Mouse (Mus musculus) G1E-ER4 (cell line): ENCODE results near the gene Ints1. TPM values are rescaled to one million over a fixed set of nuclear protein-coding genes. Genes with fewer than 3 reads are reported as not detected.

Experiments
- GATA1 ChIP-seq: IDR thresholded peaks from one replicate; pipeline ENCODE4 v1.8.0; 2012; ENCODE audit warnings: low read length, inconsistent platforms
- polyA plus RNA-seq: library from polyadenylated mRNA; stranded (reverse); fragments of >175 nt; gene quantifications from 2 replicates; pipeline ENCODE4 v1.2.3, GENCODE M21; 2012

Gene Ints1
- polyA plus RNA-seq, 1 experiment, result 117 TPM

DNA sequence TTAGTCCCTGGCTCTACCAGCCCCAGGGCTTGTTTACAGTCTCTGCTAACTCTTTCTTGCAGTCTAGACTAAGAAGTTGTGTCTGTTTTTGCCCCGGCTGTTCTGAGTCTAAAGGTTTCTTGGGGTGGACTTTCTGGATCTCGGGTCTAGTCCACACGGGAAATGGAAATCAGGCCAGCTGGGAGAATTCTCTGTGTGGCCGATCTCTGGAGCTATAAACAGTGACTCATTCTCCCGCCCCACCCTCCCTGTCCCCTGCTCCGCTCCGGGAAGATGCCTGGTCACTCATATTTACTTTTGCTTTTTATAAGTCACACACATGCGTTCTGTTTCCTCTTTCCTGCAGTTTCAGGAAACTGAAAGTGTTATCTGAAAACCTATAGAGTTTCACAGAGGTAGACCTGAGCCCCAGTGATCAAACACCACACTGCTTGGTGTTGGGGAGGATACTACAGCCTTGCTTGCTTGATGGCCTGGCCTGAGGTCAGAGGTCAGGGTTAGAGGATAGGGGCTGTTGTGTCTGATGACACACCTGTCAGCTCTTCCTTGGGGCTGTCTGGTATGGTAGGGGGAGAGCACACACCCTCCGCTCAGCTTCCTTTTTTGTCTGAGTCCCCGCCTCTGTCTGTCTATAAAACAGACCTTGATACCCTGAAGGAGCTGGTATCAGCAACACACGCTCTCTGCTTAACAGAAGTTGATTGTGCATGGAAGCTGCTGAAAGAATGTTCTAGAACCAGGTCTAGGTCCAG, 18.0 kb upstream of the Ints1 start:
- TF ChIP-seq GATA1, result no peak

DNA sequence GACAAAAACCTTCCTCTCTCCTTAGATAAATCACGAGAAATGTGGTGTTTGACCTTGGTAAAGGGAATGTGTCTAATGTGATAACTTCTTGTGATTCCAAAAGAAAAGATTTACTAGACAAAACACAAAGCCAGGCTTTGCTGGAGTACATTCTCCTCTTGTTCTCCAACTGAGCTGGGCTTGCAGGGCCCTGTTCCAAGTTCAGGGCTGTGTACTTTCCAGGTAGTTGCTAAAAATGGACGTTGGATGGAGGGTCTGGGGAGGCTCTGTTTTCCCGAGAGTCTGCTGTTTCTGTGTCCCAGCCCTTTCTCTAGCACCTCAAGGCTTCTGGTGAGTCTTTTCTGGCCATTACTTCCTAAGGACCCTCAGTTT, 17.5 kb upstream of the Ints1 start:
- TF ChIP-seq GATA1, result no peak

DNA sequence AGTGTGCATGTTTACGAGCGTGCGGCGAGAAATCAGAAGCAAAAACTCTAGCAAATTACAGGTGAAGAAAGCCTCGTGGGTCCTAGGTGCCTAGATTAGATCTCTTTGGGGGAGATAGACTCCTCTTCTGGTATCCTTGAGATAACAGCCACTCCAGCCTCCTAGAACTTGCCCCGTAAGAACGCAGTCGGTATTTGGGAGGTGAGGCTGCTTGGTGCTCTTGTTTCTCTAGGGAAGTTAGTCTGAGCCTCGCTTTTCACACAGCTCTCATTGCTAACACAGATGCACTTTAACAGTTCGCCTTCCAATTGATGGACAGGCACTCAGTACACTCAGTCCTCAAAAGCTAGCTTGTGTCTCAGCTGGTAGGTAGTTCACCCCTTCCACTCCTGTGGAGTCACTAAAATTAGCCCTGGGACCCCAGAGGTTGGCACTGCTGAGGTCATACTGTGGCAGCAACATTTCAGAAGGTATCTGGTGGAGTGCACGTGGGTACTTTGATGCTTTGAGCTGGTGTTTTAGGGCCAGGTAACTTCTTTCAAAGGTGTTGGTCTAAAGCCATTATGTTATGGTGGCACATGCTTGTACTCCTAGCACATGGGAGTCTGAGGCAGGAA, 16.8 kb upstream of the Ints1 start:
- no peak for TF ChIP-seq GATA1

DNA sequence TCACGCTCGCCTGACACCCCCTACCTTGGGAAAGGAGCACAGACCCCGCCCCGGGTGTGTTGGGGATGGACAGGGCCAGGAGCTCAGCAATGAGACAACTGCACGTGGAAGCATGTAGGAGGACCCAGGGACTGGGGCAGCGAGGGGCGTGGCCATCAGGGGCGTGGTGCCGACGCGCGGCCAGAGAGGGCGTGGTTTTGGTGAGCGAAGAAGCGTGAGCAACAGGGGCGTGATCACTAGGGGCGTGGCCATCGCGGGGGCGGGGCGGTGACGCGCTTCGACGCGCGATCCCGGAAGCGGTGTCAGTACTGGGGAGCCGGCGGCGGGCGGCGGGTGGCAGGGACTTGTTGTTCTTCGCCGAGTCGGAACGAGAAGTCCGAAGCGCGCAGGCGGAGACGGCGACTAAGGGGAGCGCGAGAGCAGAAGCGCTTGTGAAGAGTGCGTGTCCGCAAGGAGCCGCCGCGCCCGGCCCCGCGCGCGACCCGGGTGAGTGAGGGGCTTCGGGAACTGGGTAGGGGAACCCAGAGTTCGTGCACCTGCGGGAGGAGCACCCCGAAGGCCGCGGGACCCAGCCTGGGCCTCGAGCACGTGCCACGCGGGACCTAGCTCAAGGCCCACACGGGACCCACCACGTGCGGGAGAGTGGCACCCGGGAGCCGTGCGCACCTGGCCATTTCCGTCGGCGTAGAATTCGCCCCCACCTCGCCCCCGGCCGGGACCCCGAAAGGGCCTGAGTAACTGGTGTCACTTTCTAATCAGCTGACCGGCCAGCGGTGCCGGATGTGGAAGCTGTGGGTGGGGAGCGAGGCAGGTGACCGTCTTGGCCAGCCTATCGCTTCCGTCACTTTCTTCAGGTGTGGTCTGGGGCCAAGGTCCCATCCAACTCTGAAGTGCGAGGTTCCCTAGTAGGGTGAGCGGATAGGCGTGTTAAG, 16.0 kb upstream of the Ints1 start, which contains the start of gene Mafk:
TSS of gene Mafk (plus strand) at position 287 of the 932 bp plus-strand sequence.
- no peak for TF ChIP-seq GATA1

DNA sequence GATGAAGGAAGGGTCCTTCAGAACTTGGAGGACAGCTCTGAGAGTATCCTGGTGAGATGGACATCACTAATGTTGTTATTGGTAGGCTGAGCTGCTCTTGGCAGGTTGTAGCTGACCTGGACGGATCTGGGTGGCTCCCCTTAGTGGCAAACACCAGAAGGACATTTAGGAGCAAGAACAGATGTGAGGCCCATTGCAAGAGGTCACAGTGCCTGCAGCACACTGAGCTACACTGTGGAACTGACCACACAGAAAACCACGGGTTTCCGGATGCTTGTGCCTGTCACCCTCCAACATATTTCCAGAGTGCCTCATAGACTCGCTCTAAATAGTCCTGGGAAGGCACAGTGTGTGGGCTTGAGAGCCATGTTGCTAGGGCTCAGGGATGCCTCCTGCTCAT, 14.0 kb upstream of the Ints1 start:
- TF ChIP-seq GATA1, result no peak

DNA sequence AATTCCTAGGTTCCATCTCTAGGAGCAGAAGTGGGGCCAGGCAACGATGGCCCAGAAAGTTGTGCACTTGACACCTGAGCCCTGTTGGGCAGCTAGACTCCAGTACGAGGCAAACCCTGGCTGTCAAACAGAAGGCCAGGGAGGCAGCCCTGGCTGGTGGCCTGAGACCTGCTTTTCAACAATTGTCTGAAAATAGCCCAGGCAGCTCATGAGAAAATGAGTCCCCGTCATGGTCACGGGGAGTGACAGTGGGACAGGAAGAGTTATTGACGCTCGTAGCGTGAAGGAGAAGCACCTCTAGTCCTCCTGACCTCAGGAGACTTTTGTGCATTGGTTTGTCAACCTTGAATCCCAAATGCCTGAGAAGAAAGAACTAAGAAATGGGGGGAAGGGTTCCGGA, 5.9 kb upstream of the Ints1 start:
- TF ChIP-seq GATA1, result no peak

DNA sequence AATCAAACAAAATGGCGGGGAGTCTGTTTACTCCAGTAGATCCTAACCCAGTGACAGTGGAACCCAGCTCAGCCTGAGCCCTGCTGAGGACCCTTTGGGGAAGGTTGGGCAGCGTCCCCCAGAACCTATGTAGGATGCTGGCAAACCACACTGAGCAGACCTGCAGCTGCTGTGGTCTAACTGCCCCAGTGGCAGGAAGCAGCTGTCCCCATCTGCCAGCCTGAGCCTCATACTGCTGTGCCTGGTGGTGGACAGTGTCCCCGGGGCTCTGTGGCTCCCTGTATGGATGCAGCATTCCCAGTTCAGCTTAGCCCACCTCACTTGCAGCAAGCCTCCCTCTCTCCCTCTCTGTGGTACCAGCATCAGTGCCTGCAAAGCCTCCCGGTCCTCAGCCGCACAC, 1.5 kb upstream of the Ints1 start:
- TF ChIP-seq GATA1, result no peak

DNA sequence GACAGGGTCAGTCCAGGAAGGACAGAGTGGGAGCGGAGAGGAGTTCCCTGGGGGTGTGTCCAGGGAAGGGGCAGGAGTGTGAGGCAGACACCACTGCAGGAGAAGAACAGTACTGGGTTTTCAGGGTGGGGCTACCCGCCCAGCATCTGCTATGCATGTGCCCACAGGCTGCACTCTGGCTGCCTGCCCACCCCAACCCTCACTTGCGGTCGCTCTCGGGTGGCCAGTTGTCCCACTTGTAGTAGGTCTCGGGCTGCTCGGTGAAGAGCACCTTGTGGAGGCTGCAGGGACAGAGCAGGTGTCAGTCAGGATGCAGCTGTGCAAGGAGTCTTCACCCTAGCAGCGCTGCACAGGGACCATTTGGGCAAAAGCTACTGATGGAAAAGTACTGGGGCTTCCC, 7.3 kb downstream of the Ints1 start:
- no peak for TF ChIP-seq GATA1

DNA sequence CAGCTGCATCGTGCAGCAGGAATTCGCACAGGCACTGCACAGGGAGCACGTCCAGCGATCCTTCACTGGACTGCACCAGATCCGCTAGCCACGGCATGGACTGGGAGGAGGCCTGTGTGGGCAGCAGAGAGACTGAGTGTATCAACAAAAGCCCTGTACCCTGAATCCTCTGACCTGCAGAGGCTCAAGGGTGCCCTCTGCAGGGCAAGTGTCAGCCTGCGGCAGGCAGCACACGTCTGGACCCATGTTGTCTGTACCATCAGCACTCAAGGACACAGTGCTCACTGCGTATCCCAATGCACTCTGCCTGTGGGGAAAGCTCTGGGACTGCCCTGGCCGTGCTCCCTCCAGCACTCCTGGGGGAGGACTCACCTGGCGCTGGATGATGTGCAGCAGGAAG, 11.2 kb downstream of the Ints1 start:
- no peak for TF ChIP-seq GATA1

DNA sequence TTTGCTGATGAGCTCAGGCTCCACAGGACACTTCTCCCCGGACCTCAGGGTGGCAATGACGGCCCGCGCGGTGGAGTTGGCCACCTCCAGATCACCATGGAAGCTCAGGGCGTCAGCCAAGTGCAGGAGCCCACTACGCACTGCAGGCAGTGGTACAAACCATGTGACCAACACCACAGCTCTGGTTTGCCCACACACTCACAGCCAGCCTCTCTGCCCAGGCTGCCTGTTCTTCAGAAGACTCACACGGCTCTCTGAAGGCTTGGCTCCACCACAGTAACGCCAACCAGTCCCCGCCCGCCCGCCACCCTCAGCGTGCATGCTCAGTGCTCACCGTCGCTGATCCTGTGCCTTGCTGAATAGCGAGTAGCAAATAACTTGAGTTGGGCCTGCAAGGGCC, 17.4 kb downstream of the Ints1 start:
- no peak for TF ChIP-seq GATA1

DNA sequence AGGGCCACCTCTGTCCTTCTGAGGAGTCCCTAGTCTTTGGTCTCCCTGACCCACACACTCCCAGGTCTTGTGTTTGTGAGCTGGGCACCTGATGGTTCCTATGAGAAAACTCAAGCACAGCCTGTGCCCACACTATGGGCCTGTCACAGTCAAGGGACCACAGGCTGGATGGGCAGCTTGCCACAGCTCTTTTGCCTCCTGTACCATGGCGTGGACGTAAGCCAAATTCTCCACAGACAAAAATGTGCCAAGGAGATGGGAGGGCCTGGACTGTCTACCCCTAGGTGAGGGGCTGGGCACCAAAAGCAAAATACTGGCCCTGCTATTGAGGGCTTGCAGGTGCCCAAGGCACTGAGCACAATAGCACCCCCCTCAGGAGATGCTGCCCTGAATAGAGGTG, 18.9 kb downstream of the Ints1 start:
- TF ChIP-seq GATA1, result no peak

DNA sequence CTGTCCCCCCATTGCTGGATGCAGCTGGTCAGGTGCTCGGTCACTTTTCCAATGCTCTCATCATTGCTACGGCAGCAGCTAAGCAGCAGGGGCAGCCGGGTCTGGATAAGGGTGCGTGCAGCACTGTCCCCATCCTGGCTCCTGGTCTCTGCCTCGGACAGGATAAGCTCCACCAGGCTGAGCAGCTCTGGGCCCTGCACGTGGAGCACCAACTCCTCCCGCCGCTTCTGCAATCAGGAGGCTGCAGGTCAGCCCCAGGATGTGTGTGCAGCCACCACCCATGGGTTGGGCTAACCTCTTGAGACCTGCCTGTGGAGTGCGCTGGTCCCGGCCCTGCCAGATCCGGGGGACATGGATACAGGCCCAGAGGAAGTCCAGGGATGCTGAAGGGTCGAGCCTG, 19.3 kb downstream of the Ints1 start:
- no peak for TF ChIP-seq GATA1

DNA sequence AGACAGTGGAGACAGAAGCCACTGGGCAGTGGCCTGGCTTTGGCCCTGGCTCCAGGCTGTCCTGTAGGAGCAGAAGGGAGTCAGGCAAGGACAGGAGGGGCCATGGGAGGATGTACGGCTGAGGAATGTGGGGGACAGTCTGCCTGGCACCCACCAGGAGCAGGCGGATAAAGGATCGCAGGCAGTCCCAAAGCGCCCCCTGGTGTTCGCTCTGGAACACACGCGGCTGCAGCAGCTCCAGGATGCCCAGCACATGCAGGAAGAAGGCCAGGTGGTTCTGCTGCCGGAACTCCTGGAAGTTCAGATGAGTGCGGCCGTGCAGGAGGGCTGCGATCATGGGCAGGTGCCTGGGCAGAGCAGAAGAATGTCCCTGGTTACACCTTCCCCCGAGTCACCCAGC, 20.7 kb downstream of the Ints1 start:
- no peak for TF ChIP-seq GATA1

DNA sequence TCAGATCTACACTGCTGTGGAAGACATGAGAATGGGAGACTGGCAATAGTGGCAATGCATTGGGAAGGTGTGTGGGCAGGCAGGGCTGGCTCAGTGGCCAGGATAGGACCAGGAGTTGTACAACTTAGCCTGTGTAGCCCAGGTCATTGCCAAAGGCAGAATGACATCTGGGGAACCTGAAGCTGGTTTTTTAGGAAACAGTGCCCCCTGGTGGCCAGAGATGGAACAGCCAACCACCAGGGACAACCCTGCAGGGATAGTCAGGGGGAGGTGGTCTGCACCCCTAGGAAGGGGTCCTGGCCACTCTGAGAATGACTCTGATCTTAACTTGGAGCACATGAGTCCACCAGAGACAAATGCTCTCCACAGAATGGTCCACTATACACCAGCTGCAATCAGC, 24.9 kb downstream of the Ints1 start:
- TF ChIP-seq GATA1, result no peak

DNA sequence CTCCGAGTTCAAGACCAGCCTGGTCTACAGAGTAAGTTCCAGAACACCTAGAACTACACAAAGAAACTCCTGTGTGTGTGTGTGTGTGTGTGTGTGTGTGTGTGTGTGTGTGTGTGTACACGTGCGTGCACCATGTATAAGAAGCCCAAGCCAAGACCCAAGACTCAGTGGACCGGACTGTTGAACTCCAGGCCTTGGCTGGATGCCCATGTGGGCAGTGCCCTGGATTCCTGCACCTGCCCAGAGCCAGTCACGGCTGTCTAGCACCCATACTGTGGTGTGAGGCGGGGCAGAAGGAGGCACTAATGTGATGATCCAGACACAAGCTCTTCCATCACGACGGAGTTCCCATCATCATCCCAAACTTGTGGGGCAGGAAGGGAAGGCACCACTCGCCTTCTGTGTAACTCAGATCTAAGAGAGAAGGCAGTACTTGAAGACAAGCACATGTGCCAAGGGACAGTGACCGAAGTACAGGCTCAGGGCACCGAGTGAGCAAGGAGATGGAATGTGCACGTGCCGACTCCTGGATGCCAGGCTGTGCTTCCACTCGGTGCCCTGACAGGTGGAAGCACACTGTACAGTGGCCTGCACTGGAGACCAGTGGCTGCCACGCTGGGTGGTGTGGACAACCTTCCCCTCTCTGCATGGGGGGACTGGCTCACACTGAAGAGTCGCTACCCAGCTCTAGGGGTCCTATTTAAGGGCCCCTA, 25.9 kb downstream of the Ints1 start:
- no peak for TF ChIP-seq GATA1

DNA sequence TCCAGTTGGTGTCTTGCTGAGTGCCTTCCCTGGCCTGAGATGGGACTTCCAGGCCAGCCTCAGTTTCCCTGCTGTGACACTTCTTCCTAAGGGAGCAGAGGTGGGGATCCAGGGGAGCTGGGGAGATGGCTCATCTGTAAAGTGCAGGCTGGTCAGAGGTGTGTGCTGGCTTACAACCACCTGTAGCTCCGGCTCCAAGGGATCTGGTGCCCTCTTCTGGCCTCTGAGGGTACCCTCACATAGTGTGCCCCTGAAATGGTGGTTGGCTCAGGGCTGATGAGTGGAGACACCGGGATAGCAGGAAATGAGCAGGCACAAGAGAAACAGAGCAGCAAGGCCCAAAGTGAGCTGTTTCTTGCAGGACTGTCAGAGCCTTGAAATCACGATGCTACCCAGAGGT, 29.7 kb downstream of the Ints1 start:
- no peak for TF ChIP-seq GATA1
